Mouse (Mus musculus) brown adipose tissue, adult 24 weeks (tissue): ENCODE measurements around the gene Rdm1. TPM values are rescaled to one million over a fixed set of nuclear protein-coding genes. Genes with fewer than 3 reads are reported as not detected.

Experiments
- H3K27ac ChIP-seq: fragments of 200-500 bp; replicated peaks from 2 replicates; pipeline ENCODE4 v1.5.1; 2012; ENCODE audit warnings: low read depth, mild to moderate bottlenecking, low read length
- H3K4me1 ChIP-seq: fragments of 200-500 bp; 2 replicates; pipeline ENCODE4 v1.6.1; 2012; ENCODE audit warnings: low read length, mixed read lengths; ENCODE audit not compliant: control insufficient read depth, insufficient read depth, insufficient read length
- H3K4me3 ChIP-seq: fragments of 200-500 bp; 2 replicates; pipeline ENCODE4 v1.5.1; 2012; ENCODE audit warnings: low read depth, mild to moderate bottlenecking, low read length, moderate library complexity; ENCODE audit not compliant: insufficient read depth
- polyA plus RNA-seq: library from polyadenylated mRNA; stranded (reverse); fragments of >200 nt; gene quantifications from 2 replicates; pipeline ENCODE4 v1.2.4, GENCODE M21; 2012; ENCODE audit not compliant: missing spikeins, insufficient read depth, insufficient read length

Gene Rdm1
- polyA plus RNA-seq, 1 experiment, result 33.3 TPM

DNA sequence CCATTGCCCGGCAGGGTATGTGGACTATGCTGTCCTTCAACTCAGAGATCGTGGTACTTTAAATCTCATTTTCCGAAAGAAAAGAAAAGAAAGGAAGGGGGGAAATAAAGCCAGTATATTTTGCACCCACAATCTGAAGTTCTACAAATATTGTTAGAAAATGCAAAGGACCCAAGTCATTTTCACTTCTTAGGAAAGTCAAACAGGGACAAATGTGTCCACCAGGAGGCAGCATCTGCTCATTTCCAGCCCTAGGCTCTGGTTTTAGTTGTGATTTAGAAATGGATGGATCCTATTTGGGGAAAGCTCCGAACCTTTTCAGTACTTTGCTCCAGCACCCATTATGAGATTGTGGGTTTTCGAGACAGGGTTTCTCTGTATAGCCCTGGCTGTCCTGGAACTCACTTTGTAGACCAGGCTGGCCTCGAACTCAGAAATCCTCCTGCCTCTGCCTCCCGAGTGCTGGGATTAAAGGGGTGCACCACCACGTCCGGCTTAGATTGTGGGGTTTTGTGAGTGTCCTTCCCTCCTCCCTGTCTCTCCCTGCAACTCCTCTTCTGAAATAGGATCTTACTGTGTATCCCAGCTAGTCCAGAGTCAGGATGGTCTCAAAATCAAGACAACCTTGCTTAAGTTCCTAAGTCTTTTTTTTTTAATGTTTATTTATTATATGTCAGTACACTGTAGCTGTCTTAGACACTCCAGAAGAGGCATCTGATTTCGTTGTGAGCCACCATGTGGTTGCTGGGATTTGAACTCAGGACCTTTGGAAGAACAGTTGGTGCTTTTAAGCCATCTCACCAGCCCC lies 32.0 kb downstream of the Rdm1 start:
- Histone ChIP-seq H3K4me3 (no peak overlapping the region), H3K4me1 (no peaks in the 10 kb centered on the region), H3K27ac (peak overlapping the region; percentile 16; the same call in 1 of the 2 replicates)

DNA sequence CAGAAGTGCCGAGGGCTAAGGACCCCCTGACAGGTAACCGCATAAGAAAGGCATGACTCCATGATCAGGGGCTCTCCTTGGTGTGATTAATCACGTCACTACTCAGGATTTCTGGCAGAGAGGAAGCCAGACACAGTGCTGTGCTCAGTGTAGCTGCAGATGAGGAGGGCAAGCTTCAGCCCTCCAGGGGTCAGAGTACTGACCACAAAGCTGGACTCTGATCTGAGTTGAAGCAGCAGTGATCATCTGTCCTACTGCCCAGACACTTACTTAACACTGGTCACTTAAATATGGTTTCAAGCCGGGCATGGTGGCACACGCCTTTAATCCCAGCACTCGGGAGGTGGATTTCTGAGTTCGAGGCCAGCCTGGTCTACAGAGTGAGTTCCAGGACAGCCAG lies 34.2 kb downstream of the Rdm1 start:
- H3K4me1 ChIP-seq, result no peaks in the 10 kb centered on the region
- H3K4me3 ChIP-seq, result no peak overlapping the region
- no peak overlapping the region for H3K27ac ChIP-seq

DNA sequence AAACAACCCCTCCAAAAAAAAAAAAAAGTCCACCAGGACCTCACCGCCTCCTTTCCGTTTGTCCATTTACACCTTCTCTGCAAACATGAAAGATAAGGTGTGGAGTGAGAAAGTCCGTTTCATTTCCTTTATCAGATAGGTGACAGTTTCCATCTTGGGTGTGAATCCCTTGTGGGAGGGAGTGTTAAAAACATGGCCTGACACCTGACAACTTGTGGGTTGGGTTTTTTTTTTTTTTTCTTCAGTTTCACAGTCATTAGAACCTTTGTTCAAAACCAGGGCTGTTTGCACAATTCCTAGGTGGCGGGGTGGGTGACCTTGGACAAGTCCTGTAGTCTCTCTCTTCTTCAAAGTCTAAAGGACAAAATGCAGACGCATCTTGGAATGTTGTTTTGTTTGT lies 34.8 kb downstream of the Rdm1 start:
- H3K27ac ChIP-seq, result no peak overlapping the region
- H3K4me1 ChIP-seq, result no peaks in the 10 kb centered on the region

DNA sequence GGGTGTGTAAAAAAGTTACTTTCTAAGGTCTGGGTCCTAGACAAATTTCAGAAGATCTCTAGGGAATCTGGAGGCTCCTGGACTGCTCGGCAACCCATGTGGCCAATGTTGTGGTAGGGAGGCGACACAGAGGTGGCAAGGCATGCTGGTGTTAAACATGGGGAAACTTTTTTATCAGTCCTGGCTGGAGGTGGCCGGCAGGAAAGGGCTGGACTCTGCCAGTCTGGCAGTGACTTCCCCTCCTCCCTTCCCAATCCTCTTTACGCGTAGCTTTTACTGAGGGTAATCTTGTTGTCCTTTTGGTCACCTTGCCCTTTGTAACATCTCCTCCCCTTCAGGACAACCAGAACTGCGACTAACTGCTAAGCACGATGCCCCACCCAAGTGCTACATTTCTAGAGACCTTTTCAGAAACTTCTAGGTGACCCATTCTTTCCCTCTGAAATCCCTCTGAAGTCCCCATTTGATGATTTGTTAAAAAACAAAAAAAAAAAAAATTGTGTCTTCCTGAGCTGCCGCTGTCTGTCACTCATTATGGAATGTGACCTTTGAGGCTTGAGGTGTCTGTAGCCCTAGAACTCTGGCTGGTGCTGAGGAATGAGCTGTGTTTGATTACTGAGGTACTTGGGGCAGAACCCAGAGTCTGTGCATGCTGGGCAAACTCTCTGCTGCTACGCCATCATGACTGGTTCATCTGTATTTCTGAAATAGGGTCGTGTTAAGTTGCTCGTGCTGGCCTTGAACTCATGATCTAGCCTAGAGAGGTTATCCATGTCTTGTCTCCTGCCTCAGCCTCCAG lies 36.4 kb downstream of the Rdm1 start:
- no peak overlapping the region for H3K27ac ChIP-seq
- no peak overlapping the region for H3K4me3 ChIP-seq
- no peaks in the 10 kb centered on the region; the same call in 1 of the 2 replicates for H3K4me1 ChIP-seq

More for the DNA sequence above, 34.8 kb downstream of the Rdm1 start:
- no peak overlapping the region for H3K4me3 ChIP-seq

DNA sequence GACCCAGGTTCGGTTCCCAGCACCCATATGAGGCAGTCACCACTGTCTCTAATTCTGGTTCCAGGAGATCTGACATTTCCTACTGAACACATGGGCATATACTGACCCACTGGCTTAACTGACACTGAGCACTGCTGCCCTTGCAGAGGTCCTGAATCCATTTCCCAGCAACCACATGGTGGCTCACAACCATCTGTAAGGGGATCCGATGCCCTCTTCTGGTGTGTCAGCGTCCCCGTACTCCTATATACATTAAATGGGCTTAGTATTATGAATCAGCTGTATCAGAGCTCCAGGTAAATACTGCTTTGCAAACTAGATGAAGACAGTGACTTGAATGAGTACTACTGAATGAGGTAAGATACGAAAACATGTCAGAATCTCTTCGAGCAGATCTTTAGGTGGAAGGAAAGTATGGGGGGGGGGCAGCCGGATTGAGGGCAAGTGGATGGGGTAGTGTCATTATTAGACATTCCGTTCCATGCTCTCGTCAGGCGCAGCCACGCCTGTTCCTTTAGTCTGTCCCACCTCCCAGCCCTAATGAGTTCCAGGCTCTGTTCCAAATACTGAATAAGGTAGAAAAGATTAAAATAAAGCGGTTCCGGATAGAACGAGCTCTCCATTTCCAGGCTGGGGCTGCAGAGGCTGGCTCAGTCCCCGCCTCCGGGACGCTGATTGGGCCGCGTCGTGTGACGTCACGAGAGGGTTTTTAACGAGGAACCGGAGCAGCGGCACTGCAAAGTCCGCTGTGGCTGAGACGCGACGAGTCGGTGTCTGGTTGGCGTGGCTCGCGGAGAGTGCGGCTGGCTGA lies 38.0 kb downstream of the Rdm1 start, which contains the start of gene Arl4d:
TSS of gene Arl4d (plus strand) at position 717 of the 811 bp plus-strand sequence.
- Histone ChIP-seq H3K27ac (peak within 1 kb of the TSS; percentile 60), H3K4me3 (peak within 1 kb of the TSS; percentile 72), H3K4me1 (peaks cover 4% of the 10 kb centered on the region)

DNA sequence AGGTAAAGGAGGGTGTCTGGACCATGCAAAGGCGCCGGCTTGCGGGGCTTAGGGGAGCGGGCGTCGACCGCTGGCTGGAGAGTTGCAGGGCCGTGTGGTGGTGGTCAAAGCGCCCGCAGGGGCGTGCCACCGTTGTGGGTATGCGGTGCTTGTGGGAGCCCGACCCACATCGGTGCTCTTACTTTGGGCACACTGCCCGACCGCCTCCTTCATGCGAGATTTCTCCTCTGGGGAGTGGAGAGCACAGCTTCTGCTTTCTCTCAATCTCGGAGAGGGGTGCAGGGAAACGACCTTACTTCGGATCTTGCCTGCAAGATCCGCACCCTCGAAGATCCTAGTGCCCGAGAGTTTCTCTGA lies 38.6 kb downstream of the Rdm1 start:
- peaks cover 6% of the 10 kb centered on the region for H3K4me1 ChIP-seq
- H3K27ac ChIP-seq, result peak overlapping the region; percentile 56
- H3K4me3 ChIP-seq, result peak overlapping the region; percentile 72

DNA sequence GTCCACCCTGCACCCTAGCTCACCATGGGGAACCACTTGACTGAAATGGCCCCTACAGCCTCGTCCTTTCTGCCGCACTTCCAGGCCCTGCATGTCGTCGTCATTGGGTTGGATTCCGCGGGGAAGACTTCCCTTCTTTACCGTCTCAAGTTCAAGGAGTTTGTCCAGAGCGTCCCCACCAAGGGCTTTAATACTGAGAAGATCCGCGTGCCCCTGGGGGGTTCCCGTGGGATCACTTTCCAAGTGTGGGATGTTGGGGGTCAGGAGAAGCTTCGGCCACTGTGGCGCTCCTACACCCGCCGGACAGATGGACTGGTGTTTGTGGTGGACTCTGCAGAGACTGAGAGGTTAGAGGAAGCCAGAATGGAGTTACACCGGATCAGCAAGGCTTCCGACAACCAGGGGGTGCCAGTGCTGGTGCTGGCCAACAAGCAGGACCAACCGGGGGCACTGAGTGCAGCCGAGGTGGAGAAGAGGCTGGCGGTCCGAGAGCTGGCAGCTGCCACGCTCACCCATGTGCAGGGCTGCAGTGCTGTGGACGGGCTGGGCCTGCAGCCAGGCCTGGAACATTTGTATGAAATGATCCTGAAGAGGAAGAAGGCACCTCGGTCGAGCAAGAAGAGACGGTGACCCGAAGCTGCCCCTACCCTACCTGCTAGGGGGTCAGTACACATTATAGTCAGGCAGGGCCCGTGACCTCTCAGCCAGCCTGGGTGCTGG lies 39.8 kb downstream of the Rdm1 start:
- Histone ChIP-seq H3K4me1 (peaks cover 6% of the 10 kb centered on the region), H3K27ac (peak overlapping the region; percentile 41), H3K4me3 (peak overlapping the region; percentile 72)

DNA sequence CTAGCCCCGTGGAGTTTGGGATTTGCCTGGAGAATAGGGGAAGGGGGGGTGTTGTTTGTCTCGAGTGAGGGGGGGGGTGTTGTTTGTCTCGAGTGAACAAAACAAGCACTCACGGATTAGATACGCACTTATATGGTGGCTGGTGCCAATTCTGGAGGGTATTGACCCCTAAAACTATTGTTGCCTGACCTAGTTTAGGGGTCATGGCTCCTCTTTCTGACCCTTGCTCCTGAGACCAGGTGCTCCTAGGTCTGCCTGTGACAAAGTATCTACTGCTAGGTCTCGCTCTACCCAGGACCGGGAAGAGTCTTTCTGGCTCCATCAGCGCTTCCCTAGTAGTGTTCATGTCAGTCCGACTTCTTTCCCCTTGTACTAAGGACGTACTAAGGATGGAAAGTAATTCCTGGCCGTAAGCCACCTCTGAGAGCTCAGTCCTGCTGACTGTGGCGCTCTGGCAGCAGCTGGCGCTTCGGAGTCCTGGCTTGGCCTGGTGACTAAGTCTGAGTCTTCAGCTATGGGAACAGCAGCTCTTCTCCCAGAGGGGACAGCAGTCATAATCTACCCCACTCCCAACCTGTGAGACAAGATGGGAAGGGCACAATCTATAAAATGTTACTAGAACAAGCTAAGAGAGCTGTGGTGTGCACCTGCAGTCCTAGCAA lies 41.0 kb downstream of the Rdm1 start:
- Histone ChIP-seq H3K4me1 (peaks cover 8% of the 10 kb centered on the region), H3K27ac (peak overlapping the region; percentile 80), H3K4me3 (peak overlapping the region; percentile 72)

DNA sequence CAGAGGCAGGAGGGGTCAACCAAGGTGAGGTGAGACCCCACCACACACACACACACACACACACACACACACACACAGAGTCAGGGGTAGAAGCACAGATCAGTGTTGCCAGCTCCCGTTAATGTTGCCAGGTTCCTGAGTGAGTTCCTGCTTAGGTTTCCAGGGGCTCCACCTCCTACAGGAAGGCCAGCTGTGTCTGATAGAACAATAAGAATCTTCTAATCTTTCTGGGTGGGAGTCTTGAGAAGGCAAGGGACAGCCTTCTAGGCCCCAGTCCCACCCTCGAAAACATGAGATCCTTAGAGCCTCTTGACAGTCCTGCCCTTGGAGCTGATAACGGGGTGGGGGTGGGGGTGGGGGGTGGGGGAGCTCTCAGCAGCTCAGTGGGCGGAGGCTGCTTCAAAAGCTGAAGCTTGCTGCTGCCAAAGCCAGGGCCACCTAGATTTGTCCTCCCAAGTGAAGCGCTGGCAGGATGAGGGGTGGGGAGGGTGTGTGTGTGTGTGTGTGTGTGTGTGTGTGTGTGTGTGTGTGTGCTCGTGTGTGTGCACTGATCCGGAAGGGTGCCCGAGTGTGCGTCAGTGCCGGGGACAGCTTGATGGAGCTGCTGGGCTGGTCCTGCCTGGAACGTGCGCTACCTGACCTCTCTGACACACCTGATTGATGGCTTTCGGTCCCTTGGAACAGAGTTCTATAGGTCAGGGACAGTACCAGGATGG lies 41.7 kb downstream of the Rdm1 start:
- peaks cover 9% of the 10 kb centered on the region for H3K4me1 ChIP-seq
- peak overlapping the region; percentile 72 for H3K4me3 ChIP-seq
- H3K27ac ChIP-seq, result peak overlapping the region; percentile 83

DNA sequence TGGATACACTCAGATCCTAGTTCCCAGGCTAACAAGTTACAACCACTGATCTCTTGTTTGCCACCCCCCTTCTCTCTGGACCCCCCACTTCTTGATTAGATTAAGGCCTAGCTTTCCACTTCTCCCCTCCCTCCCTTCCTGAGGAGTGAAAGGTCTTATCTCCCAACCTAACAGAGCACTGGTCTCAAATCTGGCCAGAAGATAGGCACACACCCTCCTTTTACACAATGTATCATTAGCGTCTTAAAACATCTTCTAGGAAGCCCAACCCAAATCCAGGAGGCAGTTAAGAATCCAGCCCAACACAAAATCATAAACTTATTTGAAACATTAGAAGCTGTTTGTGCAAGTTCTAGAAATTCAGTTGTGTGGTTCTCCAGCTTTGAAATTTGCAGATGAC lies 43.3 kb downstream of the Rdm1 start:
- H3K27ac ChIP-seq, result peak overlapping the region; percentile 27; the same call in 1 of the 2 replicates
- peaks cover 9% of the 10 kb centered on the region for H3K4me1 ChIP-seq
- H3K4me3 ChIP-seq, result no peak overlapping the region

DNA sequence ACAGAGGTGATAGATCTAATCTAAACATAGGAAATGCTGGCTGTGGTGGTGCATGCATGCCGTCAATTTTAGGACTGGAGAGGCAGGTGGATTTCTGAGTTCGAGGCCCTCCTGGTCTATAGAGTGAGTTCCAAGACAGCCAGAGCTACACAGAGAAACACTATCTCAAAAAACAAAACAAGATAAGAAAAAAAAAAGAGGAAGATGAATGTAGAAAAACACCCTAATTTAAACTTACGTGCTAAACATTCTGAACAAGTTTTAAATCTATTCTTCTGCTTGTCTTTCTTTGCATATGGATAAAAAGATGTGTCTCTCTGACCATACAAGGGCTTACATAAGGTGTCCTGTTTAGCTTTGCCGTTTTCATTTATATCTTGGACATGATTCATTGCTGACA lies 44.3 kb downstream of the Rdm1 start:
- Histone ChIP-seq H3K27ac (no peak overlapping the region), H3K4me3 (no peak overlapping the region), H3K4me1 (peaks cover 9% of the 10 kb centered on the region)

DNA sequence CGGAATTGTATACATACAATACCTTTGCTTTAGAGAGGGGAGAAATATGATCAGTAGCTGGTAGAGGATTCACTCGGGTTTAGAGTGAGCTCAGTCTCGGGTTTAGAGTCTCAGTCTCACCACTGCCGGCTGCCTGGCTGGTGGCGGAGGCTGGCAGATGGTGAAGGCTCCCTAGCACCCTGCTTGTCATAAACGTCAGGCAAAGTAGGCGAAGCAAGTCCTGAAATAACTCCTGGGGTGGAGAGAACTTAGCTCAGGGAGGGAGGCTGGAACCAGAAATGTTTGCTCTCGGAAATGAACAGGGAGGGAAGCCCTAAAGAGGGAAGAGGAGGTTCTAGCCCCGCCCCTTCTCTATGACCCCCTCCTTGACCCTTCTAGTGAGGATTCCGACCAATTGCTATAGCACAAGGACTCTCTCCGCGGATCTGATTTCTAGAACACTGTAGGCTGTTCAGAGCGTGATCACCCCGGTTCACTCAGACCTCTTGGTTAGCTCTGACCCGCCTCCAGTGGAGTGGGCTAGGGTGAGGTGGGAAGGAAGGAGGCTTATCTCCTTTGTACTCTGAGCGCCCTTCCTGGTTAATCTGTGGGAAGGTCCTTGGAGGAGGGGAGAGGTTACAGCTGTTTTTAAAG lies 46.1 kb downstream of the Rdm1 start:
- peak overlapping the region; percentile 31 for H3K4me3 ChIP-seq
- H3K27ac ChIP-seq, result peak overlapping the region; percentile 95
- H3K4me1 ChIP-seq, result peaks cover 9% of the 10 kb centered on the region

DNA sequence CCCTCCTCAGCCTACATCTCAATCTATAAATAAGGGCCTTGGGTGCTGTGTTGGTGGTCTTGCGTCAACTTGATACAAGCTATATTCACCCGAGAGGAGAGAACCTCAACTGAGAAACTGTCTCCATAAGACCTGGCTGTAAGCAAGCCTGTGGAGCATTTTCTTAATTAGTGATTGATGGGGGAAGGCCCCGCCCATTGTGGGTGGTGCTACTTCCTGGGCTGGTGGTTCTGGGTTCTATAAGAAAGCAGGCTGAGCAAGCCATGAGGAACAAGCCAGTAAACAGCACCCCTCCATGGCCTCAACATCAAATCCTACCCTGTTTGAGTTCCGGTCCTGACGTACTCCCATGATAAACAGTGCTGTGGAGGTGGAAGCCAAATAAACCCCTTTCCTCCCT lies 47.1 kb downstream of the Rdm1 start:
- peak overlapping the region; percentile 95 for H3K27ac ChIP-seq
- no peak overlapping the region for H3K4me3 ChIP-seq
- peaks cover 9% of the 10 kb centered on the region for H3K4me1 ChIP-seq
